ENCODE assay signal across 19 mouse cellular contexts in the genomic region with DNA sequence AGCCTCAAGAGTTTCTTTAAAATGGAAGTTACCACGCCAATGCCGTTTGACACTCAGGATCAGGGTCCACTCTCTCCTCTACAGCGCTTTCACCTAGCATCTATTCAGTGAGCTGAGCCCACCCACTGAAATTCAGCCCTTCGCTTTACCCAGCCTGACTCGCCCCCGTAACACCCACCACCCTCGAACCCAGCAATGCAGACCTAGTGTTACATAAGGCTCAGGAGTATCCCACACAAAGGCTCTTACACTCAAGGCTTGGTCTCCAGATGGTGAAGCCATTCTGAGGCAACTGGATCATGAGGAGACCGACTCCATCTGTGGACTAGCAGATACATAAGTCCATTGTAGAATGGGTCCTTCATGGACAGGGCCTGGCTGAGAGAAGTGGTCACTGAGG.
DNase-seq lines count a peak whose midpoint lies in the region.
"Had no signal": no experiment of that assay in that cellular context is flagged by ENCODE, and none has a peak within 500 bp of the region (broad histone marks: within the 10 kb centered on the region; RNA-seq: fewer than 3 reads in every experiment).

No protein-coding gene starts in this region.

- intact Hi-C loops in left cerebral cortex, postnatal 4 days (cut with DNase I) = loop anchor here (10.0 kb wide), 1 partner anchor 146 kb away; no protein-coding TSS in a partner anchor

- DNase-seq in frontal cortex, adult 2 months (ENCODE audit: extremely low spot score in 1 of 2, low spot score in 1 of 2) = peak; percentile 74 to 83
- DNase-seq in frontal cortex, postnatal 25 days (ENCODE audit: low spot score in 2 of 2) = no peak
- DNase-seq in left cerebral cortex, adult 18-20 months (ENCODE audit: low spot score in 2 of 2) = peak; percentile 71 to 88
- no peak for DNase-seq in left cerebral cortex, postnatal 4 days
- peak; percentile 80 for DNase-seq in right cerebral cortex, adult 2 months (ENCODE audit: low spot score in 2 of 2)
- DNase-seq in right cerebral cortex, postnatal 14 days = no peak
- no peak for DNase-seq in heart, adult 9 months (ENCODE audit: low spot score in 2 of 2)
- DNase-seq: adrenal gland, postnatal 10 days; cerebellum, adult 11-12 months; heart, adult 2 months; heart, postnatal 10 days; kidney, adult 18-20 months; kidney, postnatal 25 days; liver; lung, adult 2 months; lung, postnatal 10 days; retina, postnatal 1 day; spleen, adult 18-20 months; thymus, postnatal 25 days had no signal

Comparison
In these comparisons a context has a peak if more than half of its experiments do, and no peak if none do; other contexts are left out.
1. DNase-seq: peak in frontal cortex, adult 2 months (2 of 2), left cerebral cortex, adult 18-20 months (2 of 2) and right cerebral cortex, adult 2 months (2 of 2); none in frontal cortex, postnatal 25 days (0 of 2), left cerebral cortex, postnatal 4 days (single experiment), right cerebral cortex, postnatal 14 days (single experiment) and heart, adult 9 months (0 of 2).